Mouse (Mus musculus): Measurements from ENCODE around the gene Lbh.
A peak's percentile ranks its signal among the peaks of the same experiment; 100 is the strongest.

The Lbh gene

DNA sequence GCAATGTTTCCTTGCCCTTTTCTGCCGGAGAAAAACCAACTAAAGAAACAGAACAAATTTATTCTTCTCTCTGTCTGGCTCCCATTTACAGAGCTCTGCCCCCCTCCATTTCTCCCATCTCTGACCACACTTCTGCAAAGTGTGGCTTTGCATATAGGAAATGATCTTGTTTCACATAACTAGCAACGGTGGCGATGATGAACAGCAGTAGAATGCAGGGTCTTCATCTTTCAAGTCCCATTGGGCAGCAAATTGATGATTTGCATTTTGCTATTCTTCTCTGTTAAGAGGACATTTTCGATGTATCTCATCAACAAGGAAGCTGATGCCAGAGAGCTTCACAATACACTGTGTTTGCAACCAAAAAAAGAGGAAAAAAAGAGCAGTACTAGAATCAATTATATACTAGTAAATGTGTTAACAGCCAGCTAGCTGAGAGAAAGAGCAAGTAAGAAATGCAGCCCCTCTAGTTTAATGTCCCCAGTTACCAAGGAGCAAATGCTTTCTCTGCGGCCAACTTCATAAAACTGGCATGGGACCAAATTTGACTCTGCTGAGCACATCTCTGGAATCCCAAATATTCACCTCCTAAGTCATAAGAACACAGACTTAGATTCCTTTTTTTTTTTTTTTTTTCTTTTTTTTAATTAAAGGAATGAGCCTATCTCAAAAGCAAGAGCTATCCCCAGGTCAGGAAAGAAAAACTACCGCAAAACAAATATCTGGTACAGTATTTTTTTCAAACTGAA is 29.2 kb downstream of the Lbh start:
- DNase-seq = no peak

DNA sequence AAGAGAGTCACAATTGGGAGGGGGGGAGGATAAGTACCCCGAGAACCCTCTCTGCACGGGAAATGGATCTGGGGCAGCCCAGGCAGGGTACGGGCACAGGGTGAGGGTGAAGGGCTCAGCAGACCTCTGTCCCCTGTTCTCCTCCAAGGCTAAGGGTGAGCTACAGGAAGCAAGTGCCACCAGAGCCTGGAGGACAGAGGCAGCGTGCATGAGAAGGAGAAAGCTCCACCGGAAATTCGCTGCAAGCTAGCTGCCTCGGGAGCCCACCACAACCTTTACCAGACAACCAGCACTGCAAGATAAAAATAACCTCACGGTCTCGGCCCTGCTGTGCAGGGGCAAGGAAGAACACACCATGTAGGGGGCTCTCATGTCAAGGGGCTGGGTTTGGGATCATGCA is 30.0 kb downstream of the Lbh start:
- no peak for DNase-seq

DNA sequence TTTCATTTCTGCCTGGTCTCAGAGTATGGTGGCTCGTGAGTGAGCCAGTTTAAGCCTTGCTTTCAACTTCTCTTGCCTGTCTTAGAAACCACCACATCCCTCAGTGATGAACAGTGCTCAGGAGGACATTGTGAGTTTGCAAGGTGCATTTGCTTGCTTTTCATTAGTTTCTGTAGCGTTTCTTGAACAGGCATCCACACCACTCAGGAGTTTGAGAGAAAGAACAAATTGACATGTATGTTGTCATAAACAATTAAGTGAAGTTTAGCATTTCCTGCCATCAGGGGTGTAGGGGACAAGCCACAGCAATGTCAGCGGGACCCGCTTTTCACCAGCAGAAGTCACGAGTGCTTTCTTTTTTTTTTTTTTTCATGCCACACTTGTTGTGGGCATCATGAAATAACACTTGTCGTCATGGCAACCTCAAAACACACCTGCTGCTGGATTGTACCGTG is 31.2 kb downstream of the Lbh start:
- DNase-seq = no peak

DNA sequence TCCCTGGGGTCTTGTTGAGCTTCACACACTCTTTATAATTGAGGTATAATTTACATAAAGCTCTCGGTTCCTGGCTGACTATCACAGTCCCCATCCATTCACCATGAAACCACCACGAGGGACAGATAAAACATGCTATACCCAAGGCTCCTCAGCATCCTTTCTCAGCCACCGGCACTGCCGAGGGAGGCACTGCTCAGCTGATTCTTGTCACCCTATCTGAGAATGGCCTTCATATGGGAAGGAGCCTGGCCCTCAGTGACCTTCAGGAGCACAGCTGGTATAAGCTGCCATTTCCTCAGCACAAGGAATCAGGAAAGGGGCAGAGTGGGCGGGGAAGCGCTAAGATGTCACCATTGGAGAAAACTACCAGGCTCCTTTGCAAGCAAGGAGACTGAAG is 33.2 kb downstream of the Lbh start:
- no peak for DNase-seq

DNA sequence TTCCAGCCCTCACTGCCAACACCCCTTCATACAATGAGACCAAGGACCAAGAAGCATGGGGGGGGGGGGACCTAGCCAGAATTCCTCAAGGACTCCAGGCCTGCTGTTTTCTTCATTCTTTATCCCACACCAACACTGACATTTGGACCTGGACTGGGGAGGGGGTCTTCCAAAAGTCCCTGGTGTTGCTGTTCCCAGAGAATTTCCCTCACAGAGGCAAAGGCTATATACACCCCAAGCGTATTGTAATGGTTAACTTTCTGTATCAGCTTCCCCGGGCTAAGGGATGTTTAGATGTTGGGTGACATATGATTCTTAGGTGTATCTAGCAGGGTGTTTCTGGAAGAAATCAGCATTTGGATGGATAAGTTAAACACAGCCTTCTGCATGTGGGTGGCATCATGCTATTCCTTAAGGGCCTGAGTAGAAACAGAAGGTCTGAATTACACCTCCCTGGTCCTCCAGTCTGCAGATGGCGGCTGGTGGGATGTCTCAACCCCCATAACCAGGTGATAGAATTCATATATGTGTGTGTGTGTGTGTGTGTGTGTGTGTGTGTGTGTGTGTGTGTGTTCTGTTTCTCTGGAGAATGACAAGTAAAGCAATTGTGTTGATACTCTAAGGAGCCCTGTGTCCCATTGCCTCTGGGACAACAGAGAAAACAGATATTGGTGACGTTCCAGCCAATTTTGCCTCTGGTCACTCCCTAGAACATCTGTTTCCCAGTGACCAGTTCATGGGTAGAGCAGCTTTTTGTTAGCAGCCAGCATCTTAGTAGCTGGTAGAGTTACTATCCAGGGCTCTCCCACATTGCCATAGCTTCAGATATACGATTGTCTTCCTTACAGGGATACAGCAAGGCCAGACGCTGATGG is 35.9 kb downstream of the Lbh start:
- no peak for DNase-seq

DNA sequence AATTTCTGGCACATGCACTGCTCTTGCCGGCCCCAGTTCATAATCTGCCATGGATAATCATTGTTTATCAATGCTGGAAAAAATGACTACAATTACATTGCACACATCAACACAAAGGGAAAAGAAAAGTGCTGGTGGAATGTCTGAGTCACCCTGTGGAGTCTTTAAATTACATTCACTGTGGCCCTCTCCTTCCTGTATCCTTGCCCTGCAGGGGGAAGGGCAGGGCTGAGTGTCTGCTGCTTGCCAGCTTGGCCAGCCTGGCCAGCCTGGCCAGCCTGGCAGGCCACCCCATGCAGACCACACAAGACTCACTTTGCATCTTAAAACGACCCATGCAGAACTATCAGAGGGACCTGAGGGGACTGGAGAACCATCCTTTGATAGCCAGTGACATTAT is 37.4 kb downstream of the Lbh start:
- DNase-seq = no peak

DNA sequence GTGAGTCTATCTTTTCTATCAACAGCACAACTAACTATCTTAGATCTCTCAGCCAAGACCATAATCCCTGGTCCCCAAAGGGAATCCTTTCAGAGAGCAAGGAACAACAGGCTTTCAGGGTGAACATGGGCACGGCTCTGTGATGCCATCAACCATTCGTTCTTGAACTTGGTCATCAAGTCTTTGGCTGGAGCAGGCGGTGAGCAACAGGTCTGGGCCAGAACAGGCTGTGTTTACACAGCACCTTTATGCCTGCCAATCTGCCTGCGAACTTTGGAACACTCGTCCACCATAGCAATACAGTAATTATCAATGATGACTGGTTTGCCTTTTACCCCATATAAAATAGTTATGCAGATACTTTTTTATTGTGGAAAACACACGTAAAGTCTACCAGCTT is 38.9 kb downstream of the Lbh start:
- DNase-seq = no peak

DNA sequence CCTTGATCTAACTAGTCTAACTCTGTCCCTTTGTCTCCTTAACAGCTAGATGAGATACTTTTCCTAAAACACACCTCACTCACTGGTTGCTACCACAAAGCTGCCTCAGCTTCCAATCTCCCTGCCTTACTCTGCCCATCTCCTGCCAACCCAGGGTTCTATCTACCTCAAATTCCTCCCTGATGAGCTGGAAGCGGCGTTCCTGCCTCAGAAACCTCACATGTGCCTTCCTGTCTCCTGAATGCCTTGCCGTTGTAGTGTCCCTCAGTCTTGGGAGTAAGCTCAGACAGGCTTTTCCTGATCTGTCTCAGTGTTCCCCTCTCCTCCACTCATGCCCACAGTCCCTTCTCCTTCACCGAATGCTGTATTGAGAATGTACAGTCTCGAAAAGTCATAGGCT is 40.8 kb downstream of the Lbh start:
- DNase-seq = no peak

DNA sequence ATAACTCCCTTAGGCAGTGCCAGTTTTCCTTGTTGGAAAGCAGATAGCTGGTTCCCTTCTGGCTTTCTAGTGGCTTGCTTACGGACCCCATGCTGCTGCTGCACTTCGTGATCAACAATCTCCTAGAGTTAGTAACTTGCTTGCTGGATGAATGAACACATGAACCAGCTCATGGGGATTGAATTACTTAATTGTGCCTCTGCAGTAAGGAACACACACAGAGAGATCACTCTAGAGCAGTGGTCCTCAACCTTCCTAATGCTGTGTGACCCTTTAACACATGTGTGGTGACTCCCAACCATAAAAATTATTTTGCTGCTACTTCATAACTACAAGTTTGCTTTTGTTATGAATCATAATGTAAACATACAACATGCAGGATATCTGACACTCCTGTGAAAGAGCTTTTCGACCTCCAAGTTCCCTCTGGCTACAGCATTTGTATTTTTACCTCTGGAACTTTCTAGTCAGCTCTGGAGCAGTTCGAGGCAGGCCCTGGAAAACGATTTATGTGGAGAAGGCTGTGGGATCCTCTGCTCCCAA is 41.5 kb downstream of the Lbh start:
- no peak for DNase-seq

DNA sequence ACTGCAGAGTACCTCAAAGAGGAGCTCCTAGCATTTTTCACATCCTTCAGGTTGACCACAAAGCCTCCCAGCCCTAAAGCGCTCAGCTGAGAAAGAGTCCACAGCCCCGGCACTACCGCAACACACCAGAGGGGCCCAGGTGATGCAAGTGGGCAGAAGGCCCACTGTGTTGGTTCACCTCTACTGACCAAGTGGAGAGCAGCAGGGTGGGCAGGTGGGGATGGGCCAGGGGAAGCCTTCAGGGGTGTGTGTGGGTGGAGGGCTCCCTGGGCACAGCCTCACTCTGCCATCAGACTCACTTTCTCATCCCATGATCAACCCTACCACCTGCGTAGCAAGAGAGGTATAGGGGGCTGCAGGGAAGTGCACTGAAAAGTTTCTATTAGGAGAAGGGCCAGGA is 42.1 kb downstream of the Lbh start:
- DNase-seq = no peak

DNA sequence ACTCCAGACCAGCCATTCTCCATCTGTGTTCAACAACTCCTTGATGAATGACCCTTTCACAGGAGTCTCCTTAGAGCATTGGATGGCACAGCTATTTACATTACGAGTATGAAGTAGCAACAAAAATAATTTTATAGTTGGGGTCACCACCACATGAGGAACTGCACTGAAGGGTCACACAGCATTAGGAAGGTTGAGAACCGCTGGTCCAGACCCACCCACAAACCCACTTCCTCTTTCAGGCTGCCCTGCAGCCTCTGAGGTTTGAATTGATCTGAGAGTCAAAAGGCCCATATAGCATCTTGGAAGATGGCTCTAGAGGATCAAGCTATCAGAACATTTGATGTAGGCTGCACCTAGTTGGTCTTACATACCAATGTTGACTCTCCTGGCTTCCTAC is 42.8 kb downstream of the Lbh start:
- no peak for DNase-seq

DNA sequence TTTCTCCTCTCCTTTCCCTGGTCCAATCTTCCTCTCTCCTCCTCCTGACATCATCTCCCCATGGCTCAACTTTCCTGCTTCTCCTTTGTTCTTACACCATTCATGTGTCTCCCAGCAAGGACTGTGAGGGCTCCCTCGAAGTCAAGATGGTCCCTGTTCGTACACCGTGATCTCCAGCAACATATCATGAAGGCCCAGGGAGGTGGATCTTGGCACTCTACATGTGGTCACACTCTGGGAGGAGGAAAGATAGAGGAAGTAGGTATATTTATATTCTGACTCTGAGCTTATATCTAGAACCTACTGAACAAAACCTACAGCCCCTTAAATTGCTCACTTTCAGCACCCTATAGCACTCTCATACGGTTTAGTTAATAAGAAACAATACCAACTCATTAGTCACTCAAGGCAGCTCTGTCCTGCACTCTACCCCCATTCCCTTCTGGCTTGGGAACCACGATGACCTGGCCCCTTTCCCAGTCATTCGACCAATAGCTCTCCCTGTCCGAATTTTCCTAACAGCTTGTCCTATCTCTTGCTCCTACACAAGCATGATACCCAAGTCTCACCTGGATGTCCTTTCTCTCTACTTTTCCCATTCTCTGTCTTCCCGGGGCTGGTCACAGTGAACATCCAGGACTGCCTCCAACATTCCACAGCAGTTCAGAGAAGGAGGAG is 44.0 kb downstream of the Lbh start:
- peak; percentile 13 for DNase-seq

DNA sequence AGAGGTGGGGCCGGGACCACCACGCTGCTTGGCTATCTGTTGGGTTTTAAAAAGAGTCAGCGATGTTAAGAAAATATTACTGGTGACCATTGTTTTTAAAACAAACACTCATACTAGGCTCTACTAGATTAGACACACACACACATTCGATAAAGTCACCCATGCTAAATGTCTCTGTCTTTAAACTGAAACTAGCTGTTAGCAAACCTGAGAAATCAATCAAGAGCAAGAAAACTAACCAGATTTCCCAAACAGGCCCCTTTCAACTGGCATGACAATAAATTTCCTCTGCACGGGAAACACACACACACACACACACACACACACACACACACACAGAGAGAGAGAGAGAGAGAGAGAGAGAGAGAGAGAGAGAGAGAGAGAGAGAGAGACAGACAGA is 47.6 kb downstream of the Lbh start:
- no peak for DNase-seq

DNA sequence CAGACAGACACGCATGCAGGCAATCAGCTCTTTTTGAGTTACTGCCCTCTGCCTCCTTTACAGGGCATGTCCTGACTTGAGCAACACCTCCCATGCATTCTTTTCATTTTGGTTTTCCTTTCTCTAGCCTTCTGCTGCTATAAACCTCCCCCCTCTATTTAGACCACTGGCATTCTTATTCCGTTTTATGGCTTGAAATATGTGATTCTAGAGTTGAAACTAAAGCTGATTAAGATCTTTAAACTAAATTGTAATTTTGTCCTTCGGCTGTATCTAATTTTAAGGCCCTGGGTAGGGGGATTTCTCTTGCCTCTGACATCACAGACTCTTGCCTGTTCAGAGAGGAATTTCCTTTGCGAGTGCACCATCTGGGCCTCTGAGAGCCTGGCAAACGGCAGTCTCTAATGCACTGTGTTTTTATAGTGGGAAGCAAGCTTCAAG is 48.0 kb downstream of the Lbh start:
- no peak for DNase-seq

DNA sequence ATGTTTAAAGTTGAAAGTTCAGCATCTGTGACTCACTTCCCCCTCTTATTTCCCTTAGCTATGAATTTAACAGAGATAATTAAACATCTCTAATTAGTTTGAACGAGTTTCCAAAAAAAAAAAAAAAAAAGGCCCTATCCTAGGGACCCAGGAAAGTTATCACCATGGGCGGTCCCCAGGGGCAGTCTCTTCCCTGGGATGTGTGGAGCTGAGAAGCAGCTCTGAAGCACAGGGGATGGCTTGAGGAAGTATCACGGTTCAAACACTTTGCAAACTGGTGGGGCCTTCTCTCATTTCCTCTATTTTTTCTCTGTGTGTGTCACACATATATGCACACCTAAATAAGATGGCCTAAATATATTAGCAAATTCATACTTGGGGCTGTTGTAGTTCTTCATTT is 48.8 kb downstream of the Lbh start:
- no peak for DNase-seq

DNA sequence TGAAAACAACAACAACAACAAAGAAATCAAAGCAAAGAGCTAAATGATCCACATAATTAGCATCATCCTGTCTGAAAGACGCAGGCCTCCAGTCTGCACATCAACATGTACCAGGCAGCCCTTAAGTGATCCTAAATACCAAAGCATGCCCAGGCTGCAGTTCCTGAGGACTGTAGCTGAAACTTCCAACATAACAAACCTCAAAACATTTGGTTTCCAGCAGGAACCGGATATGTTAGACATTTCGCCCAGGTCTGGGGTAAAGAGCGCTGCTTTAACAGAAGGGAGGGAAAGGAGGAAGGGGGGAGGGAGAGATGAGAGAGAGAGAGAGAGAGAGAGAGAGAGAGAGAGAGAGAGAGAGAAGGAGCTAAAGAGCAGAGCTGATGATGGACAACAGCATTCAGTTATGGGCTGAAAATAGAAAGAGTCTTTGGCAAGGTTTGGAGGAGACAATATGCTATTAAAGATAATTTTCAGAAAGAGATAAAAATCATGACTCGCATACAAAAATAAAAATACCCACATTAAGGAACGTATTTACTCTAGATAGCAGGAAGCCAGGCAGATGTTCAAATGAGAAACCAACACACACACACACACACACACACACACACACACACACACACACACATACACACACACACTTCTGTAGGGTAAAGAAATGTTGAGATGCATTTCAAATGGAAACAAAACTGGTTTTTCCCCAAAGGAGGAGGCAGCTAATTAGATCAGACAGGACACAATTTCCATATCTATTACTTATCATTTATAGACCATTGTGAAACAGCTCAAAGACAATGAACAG is 49.5 kb downstream of the Lbh start:
- DNase-seq = no peak

DNA sequence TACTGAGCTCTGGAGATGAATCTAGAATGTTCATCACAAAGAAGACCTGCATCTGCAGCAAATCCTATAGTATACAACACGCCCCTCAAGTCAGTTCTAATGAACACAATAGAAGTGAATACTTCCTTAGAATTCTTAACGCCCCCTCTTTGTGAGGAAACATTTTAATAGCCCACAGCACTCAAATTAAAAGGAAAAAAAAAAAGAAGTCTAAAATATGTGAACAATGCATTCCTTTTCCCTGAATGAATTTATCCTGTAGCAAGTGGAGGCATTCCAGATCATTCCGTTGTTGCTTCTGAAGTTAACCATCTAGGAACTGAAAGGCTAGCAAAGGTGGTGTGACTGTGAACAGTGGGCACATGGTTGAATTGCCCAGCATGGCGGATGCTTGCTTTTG is 50.6 kb downstream of the Lbh start:
- DNase-seq = no peak

DNA sequence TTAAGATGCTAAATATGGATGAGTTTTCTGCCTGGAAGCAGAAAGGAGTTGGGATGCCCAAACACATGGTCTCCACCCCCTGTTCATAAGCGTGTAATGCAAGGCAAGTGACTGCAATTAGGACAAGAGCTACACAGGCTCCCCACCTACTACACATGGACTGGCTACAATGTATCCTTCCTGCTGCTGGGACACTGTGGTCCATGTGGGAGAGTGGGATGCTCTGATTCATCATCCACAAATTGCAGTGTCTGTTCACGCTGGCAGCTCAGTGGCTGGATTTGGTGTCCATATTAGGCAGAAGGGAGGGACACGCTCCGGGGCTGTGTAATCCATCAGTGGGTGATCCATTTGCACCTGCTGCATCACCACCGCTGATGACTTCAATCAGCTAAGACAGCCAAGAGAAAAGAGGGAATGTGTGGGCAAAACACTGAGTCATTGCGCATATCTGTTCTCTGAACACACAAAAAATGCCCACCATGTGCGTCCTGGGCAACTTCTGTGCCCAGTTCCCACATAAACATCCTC is 52.6 kb downstream of the Lbh start:
- DNase-seq = no peak

DNA sequence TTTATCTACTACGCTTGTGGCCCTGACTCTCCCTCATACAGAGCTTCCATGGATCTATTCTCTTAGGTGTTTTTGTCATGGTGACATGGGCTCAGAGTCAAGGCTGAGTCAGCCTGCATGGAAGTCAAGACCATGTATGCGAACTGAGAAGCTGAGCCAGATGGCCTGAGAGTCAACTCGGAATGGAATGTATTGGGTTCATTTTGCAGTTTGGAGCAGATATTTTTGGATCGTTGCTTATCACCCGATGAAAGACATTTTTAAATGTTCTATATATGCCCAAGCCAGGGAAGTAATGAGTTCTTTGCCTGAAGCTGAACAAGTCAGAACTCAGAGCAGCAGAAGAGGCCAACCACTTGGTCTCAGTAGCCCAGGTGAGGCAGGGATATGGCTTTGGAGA is 54.9 kb downstream of the Lbh start:
- DNase-seq = no peak

DNA sequence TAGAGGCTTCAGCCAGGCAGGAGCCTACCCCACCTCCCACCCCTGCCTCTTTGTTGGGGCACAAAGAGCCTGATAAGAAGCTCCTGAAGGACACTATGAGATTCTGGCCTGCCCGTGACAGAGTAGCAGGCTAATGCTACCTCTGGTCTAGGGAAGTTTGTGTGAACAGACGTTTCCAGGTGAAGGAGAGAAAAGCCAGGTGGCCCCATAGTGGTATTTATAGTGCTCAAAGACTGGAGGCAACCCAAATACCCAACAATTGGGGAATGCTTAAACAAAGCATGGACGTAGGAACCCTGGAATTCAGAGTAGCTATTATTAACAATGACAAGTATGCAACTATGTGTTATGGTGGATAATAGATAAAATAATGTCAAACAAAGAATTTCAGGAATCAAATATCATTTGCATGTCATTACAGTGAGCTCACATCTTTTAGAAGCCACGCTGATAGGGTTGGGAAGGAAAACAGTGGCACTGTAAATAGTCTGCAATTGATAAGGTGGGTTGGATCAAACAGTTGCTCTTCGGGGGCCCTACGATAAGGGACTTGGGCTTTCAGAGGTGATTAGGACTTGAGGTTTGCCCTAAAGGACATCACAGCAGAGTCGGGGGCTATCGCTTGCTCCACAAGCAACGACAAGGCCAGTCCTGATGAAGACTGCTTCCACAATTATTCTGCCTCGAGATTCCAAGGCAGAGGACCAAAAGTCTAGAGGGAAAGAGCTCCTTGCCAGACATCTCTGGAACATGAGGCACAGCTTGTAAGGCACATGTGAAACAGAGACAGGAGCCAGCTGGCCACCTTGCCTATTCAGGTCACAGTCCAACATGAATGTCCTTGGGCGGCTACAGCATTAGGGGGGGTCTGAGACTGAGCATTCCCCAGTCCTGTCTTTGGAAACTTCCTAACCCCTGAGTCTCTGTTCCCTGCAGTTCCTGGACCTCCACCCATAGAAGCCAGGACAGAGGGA is 58.4 kb downstream of the Lbh start:
- peak; percentile 62 for DNase-seq

DNA sequence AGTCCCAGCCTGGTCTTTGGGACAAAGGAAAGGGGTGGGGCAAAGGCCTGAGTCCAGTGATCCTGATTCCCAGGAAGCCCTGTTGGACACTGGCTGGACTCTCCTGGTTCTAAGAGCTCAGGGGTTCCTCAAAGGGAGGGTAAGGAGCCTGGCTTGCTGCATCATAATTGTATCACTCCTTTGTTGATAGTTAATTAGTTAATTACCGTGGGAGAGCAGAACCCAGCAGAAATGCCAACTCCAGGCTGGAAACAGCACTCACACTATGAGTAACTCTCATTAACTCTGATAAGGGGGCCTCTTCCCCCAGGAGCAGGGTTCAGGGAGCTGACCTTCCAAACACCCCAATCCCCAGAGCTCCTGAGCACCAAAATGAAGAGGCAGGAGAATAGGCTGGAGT is 59.5 kb downstream of the Lbh start:
- no peak for DNase-seq
